Mouse (Mus musculus) MEL (cell line): ENCODE data around the gene Ube2f.

Experiments used
- CTCF ChIP-seq, 3 experiments: IDR thresholded peaks in 2 of 3; conservative IDR thresholded peaks in 1 of 3; 2 replicates each; pipeline ENCODE4 v1.5.1; 2011 to 2012; ENCODE audit warnings: low read length in 3 of 3, low read depth in 2 of 3, mild to moderate bottlenecking in 2 of 3, improper control_type of control experiment in 1 of 3, inconsistent platforms in 1 of 3, mixed read lengths in 1 of 3, moderate library complexity in 1 of 3; ENCODE audit not compliant: control insufficient read depth in 1 of 3, insufficient read depth in 1 of 3, poor library complexity in 1 of 3, severe bottlenecking in 1 of 3
- E2F4 ChIP-seq: IDR thresholded peaks from 2 replicates; pipeline ENCODE4 v1.6.1; 2011; ENCODE audit warnings: low read depth, low read length, improper control_type of control experiment, borderline replicate concordance
- GATA1 ChIP-seq: IDR thresholded peaks from 2 replicates; pipeline ENCODE4 v1.6.1; 2011; ENCODE audit warnings: low read depth, low read length, improper control_type of control experiment
- HCFC1 ChIP-seq: IDR thresholded peaks from 2 replicates; pipeline ENCODE4 v1.6.1; 2012; ENCODE audit warnings: low read depth, mild to moderate bottlenecking, inconsistent platforms, low read length, improper control_type of control experiment, moderate library complexity
- POLR2A ChIP-seq, 2 experiments: IDR thresholded peaks; 2 replicates each; pipeline ENCODE4 v1.6.1; 2011 to 2012; ENCODE audit warnings: low read length in 2 of 2, mild to moderate bottlenecking in 2 of 2, control low read depth in 1 of 2, improper control_type of control experiment in 1 of 2, low read depth in 1 of 2, moderate library complexity in 1 of 2; ENCODE audit not compliant: control insufficient read depth in 1 of 2, insufficient read depth in 1 of 2, poor library complexity in 1 of 2
- SIN3A ChIP-seq: IDR thresholded peaks from 2 replicates; pipeline ENCODE4 v1.6.1; 2012; ENCODE audit warnings: low read length, improper control_type of control experiment, inconsistent platforms
- ZC3H11A ChIP-seq: IDR thresholded peaks from 2 replicates; pipeline ENCODE4 v1.6.1; 2012; ENCODE audit warnings: low read depth, mild to moderate bottlenecking, inconsistent platforms, low read length, improper control_type of control experiment

- no peak for TF ChIP-seq CTCF (IDR thresholded peaks at IDR 0.05 in 2 of 3, conservative IDR thresholded peaks at IDR 0.05 in 1 of 3; ENCODE audit: control insufficient read depth in 1 of 3, insufficient read depth in 1 of 3, low read depth in 2 of 3, low read length in 3 of 3, poor library complexity in 1 of 3, severe bottlenecking in 1 of 3)
- no peak for TF ChIP-seq GATA1
- TF ChIP-seq ZC3H11A, result no peak
- TF ChIP-seq POLR2A (IDR thresholded peaks at IDR 0.05; ENCODE audit: control insufficient read depth in 1 of 2, insufficient read depth in 1 of 2, low read depth in 1 of 2, low read length in 2 of 2, poor library complexity in 1 of 2), result no peak
- no peak for TF ChIP-seq SIN3A
- no peak for TF ChIP-seq HCFC1
- no peak for TF ChIP-seq E2F4
Observed at GRCm38 (mm10) chr1:91251148-91251650, 1.1 kb downstream of the Ube2f start.
